Mouse (Mus musculus): Measurements from ENCODE around the gene Sestd1.

DNA sequence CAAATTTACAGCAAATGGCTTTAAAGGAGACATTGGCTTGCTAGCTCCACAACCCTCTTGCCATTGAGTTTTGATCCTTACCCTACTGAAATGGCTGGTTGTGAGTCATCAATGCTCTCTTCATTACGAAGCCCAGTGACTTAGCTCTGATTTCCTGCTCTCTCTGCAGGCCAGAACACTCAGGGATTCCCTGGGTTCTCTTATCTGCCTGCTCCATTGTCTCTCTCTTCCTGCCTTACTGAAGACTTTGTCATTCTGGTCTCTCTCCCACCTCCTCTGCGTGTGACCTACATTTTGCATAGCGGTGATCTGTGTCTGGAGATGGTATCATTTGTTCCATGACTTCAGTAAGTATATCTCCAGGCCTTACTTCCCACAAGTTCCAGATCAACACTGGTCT is 46.9 kb upstream of the Sestd1 start:
- TF ChIP-seq CTCF (IDR thresholded peaks at IDR 0.05; ENCODE audit: low read depth, low read length) (no peak), GATA1 (IDR thresholded peaks at IDR 0.05; ENCODE audit: borderline replicate concordance, low read length) (no peak), GATA2 (IDR thresholded peaks at IDR 0.05; ENCODE audit: borderline replicate concordance, low read depth, low read length) (no peak), POLR2AphosphoS5 (IDR thresholded peaks at IDR 0.05; ENCODE audit: insufficient replicate concordance, low read depth, low read length) (no peak), TAL1 (conservative IDR thresholded peaks at IDR 0.05; ENCODE audit: low read depth, low read length) (no peak)
